ENCODE assay signal across 24 mouse cellular contexts in the genomic region with DNA sequence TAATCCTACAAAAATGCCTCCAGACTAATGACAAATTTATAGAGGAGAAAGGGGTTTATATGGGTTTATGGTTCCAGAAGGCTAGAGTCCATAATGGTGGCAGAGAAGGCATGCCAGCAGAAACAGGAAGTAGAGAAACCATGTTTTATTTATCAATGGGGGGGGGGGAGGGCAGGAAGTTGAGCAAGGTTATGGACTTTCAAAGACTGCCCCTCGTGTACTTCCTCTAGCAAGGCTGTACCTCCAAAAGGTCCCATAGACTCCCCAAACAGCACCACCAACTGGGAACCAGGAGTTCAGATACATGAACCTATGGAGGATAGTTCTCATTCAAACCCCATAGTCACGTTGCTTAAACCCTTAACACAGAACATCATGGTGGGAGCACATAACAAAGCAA. TPM values are rescaled to one million over a fixed set of nuclear protein-coding genes. Genes with fewer than 3 reads are reported as not detected.
A peak's percentile ranks its signal among the peaks of the same experiment; 100 is the strongest.
DNase-seq lines count a peak whose midpoint lies in the region; ATAC-seq and TF ChIP-seq lines count a peak whose summit lies in the region.
"Had no signal": no experiment of that assay in that cellular context is flagged by ENCODE, and none has a peak within 500 bp of the region (broad histone marks: within the 10 kb centered on the region; RNA-seq: fewer than 3 reads in every experiment).

No protein-coding gene starts in this region.

- H3K27me3 ChIP-seq in stomach, postnatal 0 days (ENCODE audit: control insufficient read depth, insufficient read depth, low read length): no peaks in the 10 kb centered on the region
- H3K27me3 ChIP-seq: embryonic facial prominence, embryonic 13.5 days; embryonic facial prominence, embryonic 15.5 days; forebrain, embryonic 12.5 days; Patski had no signal

- no peaks in the 10 kb centered on the region for H3K9me3 ChIP-seq in stomach, postnatal 0 days (ENCODE audit: control insufficient read depth, low read length)
- H3K9me3 ChIP-seq: embryonic facial prominence, embryonic 13.5 days; embryonic facial prominence, embryonic 15.5 days; forebrain, embryonic 10.5 days; forebrain, embryonic 12.5 days had no signal

- intact Hi-C loops in left cerebral cortex, adult 2 months (cut with DNase I): no loop called here

- 67% methylated on average over 2 of the region's 2 CpGs for WGBS in stomach, postnatal 0 days

- no peak overlapping the region for H3K4me3 ChIP-seq in left cerebral cortex, adult 2 months
- H3K4me3 ChIP-seq in stomach, postnatal 0 days (ENCODE audit: low read depth, low read length): no peak overlapping the region
- H3K4me3 ChIP-seq: embryonic facial prominence, embryonic 13.5 days; embryonic facial prominence, embryonic 15.5 days; erythroblast, embryonic 14.5 days; forebrain, embryonic 10.5 days; forebrain, embryonic 12.5 days had no signal

- TF ChIP-seq EP300 in stomach, postnatal 0 days (optimal IDR thresholded peaks at IDR 0.05): no peak

- no peak for TF ChIP-seq CTCF in left cerebral cortex, adult 2 months (IDR thresholded peaks at IDR 0.05)
- TF ChIP-seq CTCF in stomach, postnatal 0 days (IDR thresholded peaks at IDR 0.05; ENCODE audit: low read depth): no peak

- no peaks in the 10 kb centered on the region for H3K36me3 ChIP-seq in stomach, postnatal 0 days (ENCODE audit: control insufficient read depth, insufficient read depth, low read length)
- H3K36me3 ChIP-seq: embryonic facial prominence, embryonic 13.5 days; embryonic facial prominence, embryonic 15.5 days; forebrain, embryonic 10.5 days; forebrain, embryonic 12.5 days had no signal

- H3K27ac ChIP-seq in left cerebral cortex, adult 2 months: no peak overlapping the region
- no peak overlapping the region for H3K27ac ChIP-seq in stomach, postnatal 0 days (replicated peaks)
- H3K27ac ChIP-seq: embryonic facial prominence, embryonic 13.5 days; embryonic facial prominence, embryonic 15.5 days; forebrain, embryonic 10.5 days; forebrain, embryonic 12.5 days had no signal

- no peak overlapping the region for H3K9ac ChIP-seq in stomach, postnatal 0 days (ENCODE audit: low read length)
- H3K9ac ChIP-seq: embryonic facial prominence, embryonic 13.5 days; embryonic facial prominence, embryonic 15.5 days; forebrain, embryonic 12.5 days had no signal

- peak; percentile 18 for DNase-seq in A20 (ENCODE audit: low read depth, low spot score)
- no peak for DNase-seq in cerebellum, postnatal 14 days
- no peak for DNase-seq in left cerebral cortex, adult 2 months (ENCODE audit: extremely low spot score in 1 of 2, low spot score in 2 of 2)
- DNase-seq in layer of hippocampus, adult 9-10 months (ENCODE audit: low spot score): no peak
- no peak for DNase-seq in stomach, postnatal 0 days (ENCODE audit: low spot score)
- DNase-seq: adrenal gland, adult 8-10 months; adrenal gland, postnatal 14 days; adrenal gland, postnatal 36 days; cerebellum, adult 18-20 months; cerebellum, adult 8-10 months; cerebellum, adult 9-11 months; cerebellum, postnatal 25 days; embryo, embryonic 11 days had no signal

- no peaks in the 10 kb centered on the region for H3K4me1 ChIP-seq in stomach, postnatal 0 days (replicated peaks; ENCODE audit: control insufficient read depth, insufficient read depth)
- H3K4me1 ChIP-seq: embryonic facial prominence, embryonic 13.5 days; embryonic facial prominence, embryonic 15.5 days; forebrain, embryonic 10.5 days; forebrain, embryonic 12.5 days had no signal

- H3K4me2 ChIP-seq in stomach, postnatal 0 days (replicated peaks; ENCODE audit: low read depth): no peak overlapping the region
- H3K4me2 ChIP-seq: embryonic facial prominence, embryonic 13.5 days; embryonic facial prominence, embryonic 15.5 days; forebrain, embryonic 12.5 days had no signal

- ATAC-seq in common myeloid progenitor, adult 5-6 weeks (replicated peaks; ENCODE audit: low read depth, poor library complexity, severe bottlenecking): 0 out of 2 replicates have a peak, but pooled peaks have one; percentile 39
- peak; percentile 86 for ATAC-seq in megakaryocyte, adult 5-6 weeks (ENCODE audit: poor library complexity, severe bottlenecking)
- no peak for ATAC-seq in stomach, postnatal 0 days (ENCODE audit: low FRiP score, low TSS enrichment)
- ATAC-seq: activated CD4-positive, CD25-positive, alpha-beta regulatory T cell, adult 4 months; forebrain, embryonic 14.5 days; forebrain, embryonic 16.5 days; Patski had no signal

RNA-seq across cellular contexts. Expression of gene Knop1, which starts 9.3 kb away (rescaled TPM):
- 76.8 and 85.4 TPM in 2 replicates for total RNA-seq in common myeloid progenitor, adult 5-6 weeks (2017)
- 12.1 and 13.2 TPM in 2 replicates for total RNA-seq in megakaryocyte, adult 5-6 weeks (2015)
- 20.2 and 40.0 TPM in 2 replicates for total RNA-seq in megakaryocyte, adult 5-6 weeks (2017)
- 10 to 100 TPM; 25.9 to 27.0 TPM for total RNA-seq in left cerebral cortex, adult 2 months (2021)
- polyA plus RNA-seq in stomach, postnatal 0 days (2015; fragmentation: Nextera tagmentation; extraction: Ambion mirVana): 41.7 and 51.4 TPM in 2 replicates

RNA-seq across cellular contexts. Expression of gene Iqck, which starts 9.8 kb away (rescaled TPM):
- total RNA-seq in common myeloid progenitor, adult 5-6 weeks (2017): 1.8 and 2.4 TPM in 2 replicates
- 0.48 TPM in 1 of 2 replicates, not detected in the other for total RNA-seq in megakaryocyte, adult 5-6 weeks (2015)
- total RNA-seq in megakaryocyte, adult 5-6 weeks (2017): 0.40 TPM in 1 of 2 replicates, not detected in the other
- total RNA-seq in left cerebral cortex, adult 2 months (2021): 1 to 10 TPM; 3.7 to 4.3 TPM
- polyA plus RNA-seq in stomach, postnatal 0 days (2015; fragmentation: Nextera tagmentation; extraction: Ambion mirVana): 1.1 and 1.5 TPM in 2 replicates
